Mouse (Mus musculus): ENCODE results near the gene Gm28041. TPM values are rescaled to one million over a fixed set of nuclear protein-coding genes. Genes with fewer than 3 reads are reported as not detected.
A peak's percentile ranks its signal among the peaks of the same experiment; 100 is the strongest.
"Not testable (repeated sequence)": the region's sequence is repeated elsewhere in the genome, so short reads cannot be mapped to it uniquely, and the experiment has no call there.

Gene Gm28041
- polyA plus RNA-seq, 1 experiment from 2014 or later: 0.44 TPM

GRCm38 (mm10) chr13:67415759-67416158 is 40.2 kb upstream of the Gm28041 start:
- 90% methylated on average over 6 of the region's 6 CpGs for WGBS
- H3K9ac ChIP-seq (ENCODE audit: low read length): no peak overlapping the region
- H3K27me3 ChIP-seq (ENCODE audit: control insufficient read depth, insufficient read depth, low read length): no peaks in the 10 kb centered on the region
- ATAC-seq (ENCODE audit: low FRiP score, low TSS enrichment) (no peak), DNase-seq (ENCODE audit: low spot score) (no peak)
- H3K36me3 ChIP-seq (ENCODE audit: control insufficient read depth, insufficient read depth, low read length): no peaks in the 10 kb centered on the region
- H3K4me3 ChIP-seq (ENCODE audit: low read depth, low read length): no peak overlapping the region
- no peaks in the 10 kb centered on the region for H3K9me3 ChIP-seq (ENCODE audit: control insufficient read depth, low read length)
- no peak overlapping the region for H3K4me2 ChIP-seq (replicated peaks; ENCODE audit: low read depth)
- no peak for TF ChIP-seq EP300 (optimal IDR thresholded peaks at IDR 0.05)
- TF ChIP-seq CTCF (IDR thresholded peaks at IDR 0.05; ENCODE audit: low read depth): no peak
- no peak overlapping the region for H3K27ac ChIP-seq (replicated peaks)
- H3K4me1 ChIP-seq (replicated peaks; ENCODE audit: control insufficient read depth, insufficient read depth): no peaks in the 10 kb centered on the region

- not testable (repeated sequence) for H3K27me3 ChIP-seq (ENCODE audit: control insufficient read depth, insufficient read depth, low read length); H3K4me1 ChIP-seq (replicated peaks; ENCODE audit: control insufficient read depth, insufficient read depth); H3K4me2 ChIP-seq (replicated peaks; ENCODE audit: low read depth); ATAC-seq (ENCODE audit: low FRiP score, low TSS enrichment); H3K27ac ChIP-seq (replicated peaks); H3K9ac ChIP-seq (ENCODE audit: low read length); DNase-seq (ENCODE audit: low spot score); H3K9me3 ChIP-seq (ENCODE audit: control insufficient read depth, low read length); H3K4me3 ChIP-seq (ENCODE audit: low read depth, low read length); H3K36me3 ChIP-seq (ENCODE audit: control insufficient read depth, insufficient read depth, low read length)
- TF ChIP-seq CTCF (IDR thresholded peaks at IDR 0.05; ENCODE audit: low read depth): peak; percentile 57
- 59% methylated on average over 3 of the region's 3 CpGs for WGBS
Observed at GRCm38 (mm10) chr13:67413634-67414033, 38.1 kb upstream of the Gm28041 start.

- H3K27me3 ChIP-seq (ENCODE audit: control insufficient read depth, insufficient read depth, low read length): not testable (repeated sequence)
Observed at GRCm38 (mm10) chr13:67399183-67399903, 23.8 kb upstream of the Gm28041 start, which contains the start of gene Zfp429. TSS of gene Zfp429 (minus strand) at chr13:67399819.

GRCm38 (mm10) chr13:67376255-67376654 is 722 bp upstream of the Gm28041 start:
- not testable (repeated sequence) for DNase-seq (ENCODE audit: low spot score); H3K9ac ChIP-seq (ENCODE audit: low read length); H3K4me2 ChIP-seq (replicated peaks; ENCODE audit: low read depth); ATAC-seq (ENCODE audit: low FRiP score, low TSS enrichment); H3K4me3 ChIP-seq (ENCODE audit: low read depth, low read length); H3K27ac ChIP-seq (replicated peaks); H3K4me1 ChIP-seq (replicated peaks; ENCODE audit: control insufficient read depth, insufficient read depth); H3K9me3 ChIP-seq (ENCODE audit: control insufficient read depth, low read length); H3K36me3 ChIP-seq (ENCODE audit: control insufficient read depth, insufficient read depth, low read length); H3K27me3 ChIP-seq (ENCODE audit: control insufficient read depth, insufficient read depth, low read length)
- WGBS: 69% methylated on average over 3 of the region's 3 CpGs

More at GRCm38 (mm10) chr13:67399183-67399903, 23.8 kb upstream of the Gm28041 start, which contains the start of gene Zfp429:
- ATAC-seq (ENCODE audit: low FRiP score, low TSS enrichment) (peak; percentile 93), DNase-seq (ENCODE audit: low spot score) (peak; percentile 78)
- 4% methylated on average over 14 of the region's 16 CpGs for WGBS
- H3K4me1 ChIP-seq (replicated peaks; ENCODE audit: control insufficient read depth, insufficient read depth); H3K27ac ChIP-seq (replicated peaks); H3K36me3 ChIP-seq (ENCODE audit: control insufficient read depth, insufficient read depth, low read length); H3K9me3 ChIP-seq (ENCODE audit: control insufficient read depth, low read length): not testable (repeated sequence)
- Histone ChIP-seq H3K4me3 (ENCODE audit: low read depth, low read length) (peak within 1 kb of the TSS; percentile 58), H3K9ac (ENCODE audit: low read length) (peak within 1 kb of the TSS; percentile 65), H3K4me2 (replicated peaks; ENCODE audit: low read depth) (peak within 1 kb of the TSS; percentile 58)

DNA sequence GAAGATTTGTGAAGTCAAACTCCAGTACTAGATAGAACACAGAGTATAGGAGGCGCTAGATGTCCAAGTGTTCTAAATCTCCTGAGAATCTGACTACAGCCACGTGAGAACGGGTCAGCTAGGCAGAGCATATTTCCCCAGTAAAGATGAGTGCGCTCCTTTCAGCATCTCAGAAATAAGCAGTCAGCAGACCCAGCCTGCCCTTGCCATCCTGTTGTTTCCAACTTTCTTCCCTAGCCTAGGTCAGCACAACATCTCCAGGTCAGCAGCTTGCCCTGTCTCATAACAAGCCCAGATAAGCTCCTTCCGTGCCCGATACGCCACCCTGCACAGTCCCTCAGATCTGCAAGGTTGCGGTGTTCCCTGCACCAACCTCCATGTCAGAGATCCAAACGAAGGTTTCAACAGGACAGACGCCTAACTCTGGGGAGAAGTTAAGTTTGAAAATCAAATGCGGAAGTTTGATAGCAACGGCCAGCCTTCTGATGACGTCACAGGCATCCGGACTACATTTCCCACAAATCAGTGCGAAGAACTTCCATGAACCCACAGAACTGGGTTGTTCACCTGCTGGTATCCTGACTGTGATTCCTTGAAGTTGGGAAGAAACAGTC is 15.3 kb downstream of the Gm28041 start, which contains the start of the genes Gm28044 and Zfp953:
Gm28044 (minus strand) TSS at position 406 of the 614 bp plus-strand sequence.
Zfp953 (minus strand) TSS at position 475 of the 614 bp plus-strand sequence.
- H3K4me1 ChIP-seq (replicated peaks; ENCODE audit: control insufficient read depth, insufficient read depth): 0 out of 2 replicates have a peak, but pooled peaks cover 2% of the 10 kb centered on the region
- peak within 1 kb of the TSS; percentile 77 for H3K4me3 ChIP-seq (ENCODE audit: low read depth, low read length)
- no peaks in the 10 kb centered on the region for H3K27me3 ChIP-seq (ENCODE audit: control insufficient read depth, insufficient read depth, low read length)
- TF ChIP-seq CTCF (IDR thresholded peaks at IDR 0.05; ENCODE audit: low read depth) (peak; percentile 58), EP300 (optimal IDR thresholded peaks at IDR 0.05) (no peak)
- 0% methylated on average over 15 of the region's 15 CpGs for WGBS
- H3K36me3 ChIP-seq (ENCODE audit: control insufficient read depth, insufficient read depth, low read length): no peaks in the 10 kb centered on the region
- DNase-seq (ENCODE audit: low spot score) (peak; percentile 90), ATAC-seq (ENCODE audit: low FRiP score, low TSS enrichment) (peak; percentile 94)
- peak within 1 kb of the TSS; percentile 71 for H3K4me2 ChIP-seq (replicated peaks; ENCODE audit: low read depth)
- H3K9ac ChIP-seq (ENCODE audit: low read length): peak within 1 kb of the TSS; percentile 70
- peak within 1 kb of the TSS; percentile 83 for H3K27ac ChIP-seq (replicated peaks)
- H3K9me3 ChIP-seq (ENCODE audit: control insufficient read depth, low read length): no peaks in the 10 kb centered on the region

DNA sequence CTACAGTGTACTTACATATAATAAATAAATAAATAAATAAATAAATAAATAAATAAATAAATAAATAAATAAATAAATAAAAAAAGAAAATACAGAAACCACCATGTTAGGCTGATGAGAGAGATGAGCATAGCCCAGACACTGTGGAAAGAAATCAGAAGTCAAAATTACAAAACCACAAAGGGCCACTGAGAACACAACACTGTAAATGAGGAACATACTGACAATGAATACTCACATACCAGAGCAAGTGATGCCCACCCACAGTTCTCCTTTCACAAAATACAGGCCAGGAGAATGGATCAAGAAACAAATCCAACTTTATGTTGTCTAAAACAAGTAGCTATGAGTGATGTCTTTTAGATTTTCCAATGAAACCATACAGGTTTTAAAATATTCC is 23.7 kb downstream of the Gm28041 start:
- Histone ChIP-seq H3K27me3 (ENCODE audit: control insufficient read depth, insufficient read depth, low read length) (no peaks in the 10 kb centered on the region), H3K4me3 (ENCODE audit: low read depth, low read length) (no peak overlapping the region), H3K9me3 (ENCODE audit: control insufficient read depth, low read length) (no peaks in the 10 kb centered on the region), H3K4me1 (replicated peaks; ENCODE audit: control insufficient read depth, insufficient read depth) (no peaks in the 10 kb centered on the region), H3K9ac (ENCODE audit: low read length) (no peak overlapping the region), H3K27ac (replicated peaks) (no peak overlapping the region), H3K4me2 (replicated peaks; ENCODE audit: low read depth) (no peak overlapping the region), H3K36me3 (ENCODE audit: control insufficient read depth, insufficient read depth, low read length) (no peaks in the 10 kb centered on the region)
- TF ChIP-seq CTCF (IDR thresholded peaks at IDR 0.05; ENCODE audit: low read depth): no peak
- DNase-seq (ENCODE audit: low spot score) (no peak), ATAC-seq (ENCODE audit: low FRiP score, low TSS enrichment) (no peak)
